Mouse (Mus musculus): Measurements from ENCODE around the gene Htr2a.

The Htr2a gene

GRCm38 (mm10) chr14:74696766-74697165 lies 56.1 kb downstream of the Htr2a start:
- no peak for DNase-seq (ENCODE audit: low read depth, low spot score)

GRCm38 (mm10) chr14:74697432-74697831 lies 56.8 kb downstream of the Htr2a start:
- no peak for DNase-seq (ENCODE audit: low read depth, low spot score)

DNA sequence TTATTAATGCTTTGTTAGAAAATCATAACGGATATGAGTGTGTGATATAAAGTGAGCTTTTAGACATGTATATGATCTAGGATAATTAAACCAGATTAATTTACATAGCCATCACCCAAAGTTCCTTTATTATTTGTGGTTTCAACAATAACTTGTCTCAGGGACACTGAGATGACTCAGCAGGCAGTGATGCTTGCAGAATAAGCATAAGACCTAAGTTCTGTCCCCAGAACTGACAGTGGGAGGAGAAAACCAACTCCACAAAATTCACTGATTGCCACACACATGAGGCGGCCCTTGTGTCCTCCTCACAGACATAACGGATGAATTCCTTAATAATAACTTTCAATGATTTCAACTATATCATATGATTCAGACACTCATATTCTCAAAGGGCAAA lies 58.6 kb downstream of the Htr2a start:
- DNase-seq (ENCODE audit: low read depth, low spot score): no peak

GRCm38 (mm10) chr14:74703930-74704329 lies 63.3 kb downstream of the Htr2a start:
- no peak for DNase-seq (ENCODE audit: low read depth, low spot score)

DNA sequence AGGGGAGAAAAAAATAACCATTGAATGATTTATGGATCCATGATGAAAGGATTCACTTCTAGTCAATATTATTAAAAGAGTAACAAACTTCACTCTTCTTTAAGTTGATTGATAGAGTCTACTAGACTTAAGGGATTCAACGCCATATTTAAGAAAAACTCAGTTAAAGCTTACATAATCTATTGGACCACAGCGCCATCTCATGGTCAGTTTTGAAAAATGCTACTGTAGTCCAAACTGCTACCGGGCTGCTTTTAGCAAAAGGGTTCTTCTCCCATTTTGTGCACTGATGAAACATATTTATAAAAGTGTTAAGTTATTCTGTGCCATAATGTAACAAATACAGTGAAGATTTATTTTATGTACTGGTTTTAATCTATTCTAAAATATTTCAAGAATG lies 68.4 kb downstream of the Htr2a start:
- peak; percentile 71 for DNase-seq (ENCODE audit: low read depth, low spot score)

DNA sequence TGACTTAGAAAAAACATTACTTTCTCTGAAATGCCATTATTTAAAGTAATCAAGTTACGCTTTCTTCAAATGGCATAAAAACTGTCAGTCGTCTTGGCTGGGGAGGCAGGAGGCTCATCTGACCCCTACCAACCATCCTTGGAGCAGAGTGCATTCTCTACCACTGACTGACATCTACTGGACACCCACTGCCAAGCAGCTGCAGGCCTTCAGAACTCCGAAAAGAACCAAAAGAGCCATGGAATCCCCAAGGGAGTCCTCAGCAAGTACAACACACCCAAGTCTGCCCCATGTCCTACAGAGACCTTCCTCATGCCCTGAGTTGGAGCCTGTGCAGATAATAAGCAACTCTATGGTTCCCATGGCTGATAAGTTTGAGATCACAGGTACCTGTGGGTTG lies 82.9 kb downstream of the Htr2a start:
- no peak for DNase-seq (ENCODE audit: low read depth, low spot score)

DNA sequence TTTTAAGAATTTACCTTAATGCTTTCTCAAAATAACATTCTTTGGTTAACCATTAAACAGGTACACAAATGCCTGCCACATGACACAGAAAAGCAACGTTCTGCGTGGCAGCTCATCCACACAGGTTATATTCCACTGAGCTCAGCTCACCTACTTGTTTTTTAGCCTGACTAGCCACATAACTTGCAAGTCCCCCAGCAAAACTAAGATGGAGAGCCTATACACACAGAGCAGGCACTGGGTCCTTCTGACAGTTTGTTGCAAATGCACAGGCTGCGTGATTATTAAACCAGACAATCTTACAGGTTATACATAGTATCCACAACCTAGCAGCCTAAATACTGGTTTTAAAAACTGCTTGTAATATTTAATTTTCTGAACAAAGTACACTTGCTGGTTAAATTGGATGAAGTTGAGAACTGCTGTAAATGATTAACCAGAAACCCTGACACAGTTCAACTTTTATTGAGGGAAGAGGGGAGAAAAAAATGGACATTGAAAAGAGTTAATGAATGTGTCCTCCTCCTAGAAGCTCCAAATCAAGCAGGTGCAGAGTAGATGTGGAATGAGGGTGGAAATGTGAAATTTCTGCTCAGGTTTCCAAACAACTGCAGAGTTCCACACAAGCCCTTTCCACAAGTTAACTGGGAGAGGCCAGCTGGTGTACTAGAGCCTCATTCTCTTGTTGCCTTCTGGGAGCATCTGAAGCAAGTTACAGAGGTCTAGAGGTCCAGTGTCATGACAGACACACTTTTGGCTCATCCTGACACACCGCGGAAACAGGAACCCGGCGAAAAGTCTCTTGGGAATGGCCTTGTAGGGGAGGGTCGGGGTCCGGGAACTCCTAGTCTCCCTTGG lies 90.8 kb downstream of the Htr2a start:
- DNase-seq (ENCODE audit: low read depth, low spot score): no peak

DNA sequence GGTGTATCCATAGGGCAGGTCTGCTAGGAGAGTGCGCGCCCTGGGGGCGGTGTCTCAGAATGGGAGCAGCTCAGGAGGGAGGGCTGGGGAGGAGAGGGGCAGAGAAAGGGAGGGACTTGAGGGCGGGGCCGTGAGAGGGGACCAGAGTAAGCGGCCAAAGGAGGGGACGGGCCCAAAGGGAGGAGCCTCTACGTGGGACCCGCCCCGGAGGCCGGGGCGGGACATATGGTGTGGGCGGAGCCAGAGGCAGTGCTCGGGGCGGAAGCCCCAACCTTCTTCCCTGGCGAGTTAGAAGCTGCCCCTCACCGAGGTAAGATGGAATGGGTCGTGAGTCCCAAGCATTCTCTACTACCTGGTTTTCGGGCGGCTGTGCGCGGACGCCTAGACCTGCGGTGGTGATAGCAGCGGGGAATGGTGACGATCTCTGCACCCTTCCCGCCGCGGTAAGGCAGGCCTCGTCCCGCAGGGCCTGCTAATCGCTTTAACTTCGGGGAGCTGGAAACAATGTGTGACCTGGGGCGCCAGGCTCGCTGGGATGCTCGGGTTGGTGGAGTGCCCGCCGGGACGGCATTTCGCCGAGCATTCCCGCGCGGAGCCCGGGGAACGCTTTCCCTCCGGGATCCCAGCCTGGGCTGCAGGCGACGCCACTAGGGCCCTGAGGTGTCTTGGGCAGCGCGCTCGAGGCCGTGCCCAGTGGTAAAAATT lies 91.6 kb downstream of the Htr2a start, which contains the start of gene Esd:
Gene Esd (plus strand): TSS at position 219 of the 705 bp plus-strand sequence.
- peak; percentile 90 for DNase-seq (ENCODE audit: low read depth, low spot score)

- no peak for DNase-seq (ENCODE audit: low read depth, low spot score)
These were observed 92.8 kb downstream of the Htr2a start for GRCm38 (mm10) chr14:74733397-74733796.

- no peak for DNase-seq (ENCODE audit: low read depth, low spot score)
These were observed 94.8 kb downstream of the Htr2a start for GRCm38 (mm10) chr14:74735471-74735870.

DNA sequence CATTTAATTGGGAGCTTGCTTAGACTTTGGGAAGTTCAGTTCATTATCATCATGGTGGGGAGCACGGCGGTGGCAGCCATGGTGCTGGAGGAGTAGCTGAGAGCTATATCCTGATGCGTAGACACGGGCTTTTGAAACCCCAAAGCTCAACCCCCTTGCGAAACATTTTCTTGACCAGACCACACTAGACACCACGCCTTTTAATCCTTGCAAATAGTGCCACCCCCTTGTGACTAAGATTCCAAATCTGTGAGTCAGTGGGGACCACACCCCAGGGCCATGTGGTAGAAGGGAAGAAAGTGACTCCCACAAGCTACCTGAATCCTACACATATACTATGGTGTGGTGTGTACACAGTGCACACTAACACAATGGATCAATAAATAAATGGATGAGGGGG lies 96.2 kb downstream of the Htr2a start:
- DNase-seq (ENCODE audit: low read depth, low spot score): no peak

Measured in CD4-positive, CD25-positive, alpha-beta regulatory T cell, adult 2 months (primary cell).